Mouse (Mus musculus) bone marrow, adult 2 months (tissue): ENCODE data around the gene Cgnl1.

Source experiments
- CTCF ChIP-seq: fragments of 200-500 bp; IDR thresholded peaks from 2 replicates; pipeline ENCODE4 v1.5.1; 2011; ENCODE audit warnings: low read length, control low read depth; ENCODE audit not compliant: control insufficient read depth, insufficient read depth
- POLR2A ChIP-seq: fragments of 200-500 bp; IDR thresholded peaks from 2 replicates; pipeline ENCODE4 v1.6.1; 2011; ENCODE audit warnings: low read depth, mild to moderate bottlenecking, control low read depth, low read length, borderline replicate concordance; ENCODE audit not compliant: control insufficient read depth

DNA sequence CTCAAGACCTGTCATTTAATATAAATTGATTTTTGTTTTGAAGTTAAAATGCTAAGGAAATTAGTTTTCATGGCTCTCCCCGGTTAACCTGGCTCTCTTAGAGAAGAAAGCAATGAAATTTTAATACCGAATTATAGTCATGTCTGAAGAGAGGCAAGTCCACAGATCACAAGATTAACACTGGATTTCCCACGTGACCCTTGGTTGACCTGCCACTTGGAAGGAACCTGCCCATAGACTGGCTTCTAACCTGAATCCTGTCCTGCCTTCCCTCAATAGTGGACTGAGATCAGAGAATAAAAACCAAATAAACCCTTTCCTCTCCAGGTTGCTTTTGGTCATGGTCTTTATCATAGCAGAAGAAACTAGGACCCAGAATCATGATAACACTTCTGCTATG, 73.3 kb downstream of the Cgnl1 start:
- TF ChIP-seq CTCF (no peak), POLR2A (no peak)
